Mouse (Mus musculus): ENCODE measurements around the gene Aff1.

Aff1 gene

DNA sequence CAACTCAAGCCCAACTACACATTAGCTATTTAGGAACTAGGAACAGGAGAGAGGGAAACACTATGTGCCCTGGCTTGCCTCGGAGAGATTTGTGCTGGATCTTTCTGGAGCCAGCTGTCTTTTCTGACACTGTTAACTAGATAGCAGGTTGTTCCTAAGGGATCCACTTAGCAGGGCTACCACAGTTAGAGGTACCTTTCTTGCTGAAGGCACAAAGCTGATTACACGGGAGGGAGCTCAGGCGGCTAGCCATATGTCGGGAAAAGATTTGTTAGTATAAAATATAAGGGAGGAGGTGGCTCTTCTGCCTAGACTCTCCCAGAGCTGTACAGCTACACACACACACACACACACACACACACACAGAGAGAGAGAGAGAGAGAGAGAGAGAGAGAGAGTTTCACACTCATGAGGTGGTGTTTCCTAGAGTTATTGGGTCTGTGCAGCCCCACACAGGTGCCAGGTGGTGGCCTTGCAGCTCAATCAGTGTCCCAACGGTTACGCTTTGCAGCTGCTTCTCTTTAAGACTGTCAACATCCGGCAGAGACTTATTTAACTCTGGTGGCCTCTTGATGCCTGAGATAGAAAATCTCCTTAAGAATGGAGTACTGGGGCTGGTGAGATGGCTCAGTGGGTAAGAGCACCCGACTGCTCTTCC is 34.2 kb downstream of the Aff1 start:
- no peak for DNase-seq (ENCODE audit: low read depth)

- DNase-seq (ENCODE audit: low read depth), result no peak
These were observed 35.7 kb downstream of the Aff1 start for GRCm38 (mm10) chr5:103727777-103728395.

DNA sequence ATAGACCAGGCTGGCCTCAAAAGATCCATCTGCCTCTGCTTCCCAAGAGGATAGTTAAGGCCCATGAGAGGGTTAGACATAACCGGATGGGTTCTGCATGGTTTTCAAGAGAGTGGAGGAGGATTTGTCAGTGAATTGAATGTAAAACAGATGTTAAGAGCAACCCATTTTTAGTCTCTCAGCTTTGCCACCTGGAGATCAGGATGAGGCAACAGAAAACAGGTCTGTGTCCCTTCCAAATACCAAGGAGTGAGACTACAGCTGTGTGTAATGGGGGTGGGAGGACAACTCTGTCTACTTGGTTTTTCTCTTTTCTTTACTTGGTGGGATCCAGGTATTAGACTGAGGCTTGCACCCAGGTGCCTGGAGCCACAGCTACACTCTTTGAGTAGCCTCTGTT is 37.1 kb downstream of the Aff1 start:
- DNase-seq (ENCODE audit: low read depth), result no peak

DNA sequence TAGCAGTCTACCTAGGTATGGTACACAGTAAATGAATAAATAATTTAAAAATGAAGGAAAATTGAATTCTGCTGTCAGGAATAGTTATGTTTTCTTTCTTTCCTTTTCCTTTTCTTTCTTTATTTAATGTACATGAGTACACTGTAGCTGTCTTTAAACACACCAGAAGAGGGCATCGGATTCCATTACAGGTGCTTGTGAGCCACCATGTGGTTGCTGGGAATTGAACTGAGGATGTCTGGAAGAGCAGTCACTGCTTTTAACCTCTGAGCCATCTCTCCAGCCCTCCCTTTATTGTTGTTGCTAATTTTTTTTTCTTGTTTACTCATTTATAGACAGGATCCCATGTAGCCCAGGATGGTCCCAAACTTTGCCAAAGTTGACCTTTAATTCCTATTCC is 38.0 kb downstream of the Aff1 start:
- no peak for DNase-seq (ENCODE audit: low read depth)

- DNase-seq (ENCODE audit: low read depth), result no peak
These were observed 38.6 kb downstream of the Aff1 start for GRCm38 (mm10) chr5:103730727-103731126.

- no peak for DNase-seq (ENCODE audit: low read depth)
These were observed 40.4 kb downstream of the Aff1 start for GRCm38 (mm10) chr5:103732581-103732980.

GRCm38 (mm10) chr5:103735411-103736112 is 43.4 kb downstream of the Aff1 start:
- DNase-seq (ENCODE audit: low read depth), result no peak

GRCm38 (mm10) chr5:103736553-103737207 is 44.5 kb downstream of the Aff1 start:
- DNase-seq (ENCODE audit: low read depth), result peak; percentile 57

DNA sequence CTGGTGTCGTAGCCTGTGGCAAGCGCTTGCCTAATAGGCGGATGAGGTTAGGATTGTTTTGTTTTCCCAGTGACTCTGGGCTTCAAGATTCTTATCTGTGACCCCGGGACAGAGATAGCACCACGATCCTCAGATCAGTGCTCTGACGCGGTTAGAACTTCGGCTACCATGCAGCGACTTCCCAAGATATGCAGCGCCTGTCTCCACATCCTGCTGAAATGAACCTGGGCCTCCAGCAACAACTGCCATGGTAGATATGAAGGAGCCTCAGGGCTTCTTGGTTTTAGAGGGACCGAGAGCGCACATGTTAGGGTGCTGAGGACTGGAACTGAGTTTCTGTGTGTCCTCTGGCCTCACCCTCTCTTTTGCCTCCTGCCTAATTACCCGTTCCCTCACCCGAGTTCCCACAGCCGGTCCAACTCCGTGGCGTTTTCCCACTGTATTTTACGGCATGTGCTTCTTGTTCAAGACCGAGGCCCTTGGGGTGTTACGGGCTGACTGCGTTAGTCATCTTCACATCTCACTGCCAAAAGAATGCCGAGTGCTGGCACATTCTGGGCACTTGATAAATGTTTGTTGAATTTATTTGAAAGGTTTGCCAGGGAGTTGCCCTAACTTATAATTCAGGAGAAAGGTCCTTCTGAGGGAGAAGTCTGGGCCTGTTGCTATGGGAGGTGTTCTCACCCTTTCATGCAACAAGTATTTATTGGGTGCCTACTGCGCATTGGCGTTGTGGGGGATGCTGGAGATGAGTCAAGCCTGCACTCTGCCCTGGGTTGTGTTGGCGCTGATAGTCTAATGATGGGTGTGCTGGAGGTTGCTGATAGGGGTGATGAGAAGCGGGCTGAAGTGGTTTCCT is 45.3 kb downstream of the Aff1 start:
- DNase-seq (ENCODE audit: low read depth), result peak; percentile 77

DNA sequence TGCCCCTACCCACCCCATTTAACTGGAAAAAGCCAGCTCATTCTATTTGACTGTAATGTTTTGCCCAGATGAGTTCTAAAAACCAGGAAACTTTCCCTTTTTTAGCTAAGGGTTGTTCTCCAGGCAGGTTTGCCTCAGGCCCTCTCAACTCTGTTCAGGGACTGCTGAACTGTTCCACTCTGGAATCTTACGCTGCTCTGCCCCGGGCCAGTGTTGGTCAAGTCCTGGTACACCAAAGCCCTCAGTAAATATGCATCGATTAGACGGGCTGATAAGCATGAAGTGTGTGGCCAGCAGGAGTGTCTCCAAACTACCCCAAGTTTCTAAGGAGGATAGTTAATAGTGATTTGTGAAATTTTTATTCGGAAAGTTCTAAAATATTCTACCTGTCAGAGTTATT is 46.3 kb downstream of the Aff1 start:
- no peak for DNase-seq (ENCODE audit: low read depth)

- DNase-seq (ENCODE audit: low read depth), result no peak
These were observed 47.0 kb downstream of the Aff1 start for GRCm38 (mm10) chr5:103739163-103739562.

DNA sequence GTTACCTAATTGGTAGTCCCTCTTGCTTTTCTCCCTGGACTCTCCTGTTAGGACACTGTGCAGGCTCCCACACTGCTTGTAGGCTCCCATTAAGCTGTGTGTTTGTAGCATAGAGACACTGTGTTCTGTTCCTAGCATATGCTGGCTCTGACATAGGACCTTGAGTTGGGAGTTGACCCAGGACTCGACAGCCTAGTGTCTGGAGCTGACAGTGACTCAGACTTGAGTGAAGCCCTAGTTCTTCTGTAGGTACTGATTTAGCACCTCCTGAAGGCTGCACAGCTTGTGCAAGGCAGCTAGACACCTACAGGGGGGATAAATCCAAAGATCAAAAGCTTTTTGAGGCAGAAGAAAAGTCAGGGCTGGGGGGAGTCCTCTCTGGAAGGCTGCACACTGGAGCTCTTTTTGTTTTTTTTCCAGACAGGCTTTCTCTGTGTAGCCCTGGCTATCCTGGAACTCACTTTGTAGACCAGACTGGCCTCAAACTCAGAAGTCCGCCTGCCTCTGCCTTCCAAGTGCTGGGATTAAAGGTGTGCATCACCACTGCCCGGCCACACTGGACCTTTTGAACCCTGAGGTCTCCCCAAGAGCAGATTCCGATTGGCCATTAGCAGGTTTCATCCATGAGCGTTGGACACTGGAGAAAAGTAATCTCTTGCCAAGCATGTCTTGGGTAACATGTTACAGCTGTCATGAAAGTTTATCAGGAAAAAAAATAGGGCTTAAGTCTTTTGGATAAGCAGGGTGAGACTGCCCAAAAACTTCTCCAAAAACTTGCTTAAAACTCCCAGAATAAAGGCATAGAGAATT is 48.1 kb downstream of the Aff1 start:
- DNase-seq (ENCODE audit: low read depth), result no peak

GRCm38 (mm10) chr5:103740903-103741246 is 48.7 kb downstream of the Aff1 start:
- DNase-seq (ENCODE audit: low read depth), result no peak

- peak; percentile 51 for DNase-seq (ENCODE audit: low read depth)
These were observed 49.3 kb downstream of the Aff1 start for GRCm38 (mm10) chr5:103741443-103741842.

- DNase-seq (ENCODE audit: low read depth), result peak; percentile 73
These were observed 49.8 kb downstream of the Aff1 start for GRCm38 (mm10) chr5:103741992-103742391.

DNA sequence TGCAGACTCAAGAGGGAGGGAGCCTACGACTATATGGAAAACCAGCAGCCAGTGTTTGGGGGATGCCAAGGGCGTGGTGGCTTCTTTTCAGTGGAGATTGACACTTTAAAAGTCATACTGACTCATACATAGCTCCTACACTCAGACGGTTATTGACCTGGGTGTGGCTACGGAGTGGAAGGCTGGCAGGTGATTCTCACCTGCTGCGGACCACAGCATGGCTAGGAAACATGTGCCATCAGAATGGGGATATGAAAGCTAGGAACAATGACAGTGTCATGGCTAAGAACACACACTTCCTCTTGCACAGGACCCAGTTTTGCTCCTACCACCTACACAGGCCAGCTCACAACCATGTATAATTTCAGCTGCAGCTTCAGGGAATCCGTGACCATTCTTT is 52.4 kb downstream of the Aff1 start:
- DNase-seq (ENCODE audit: low read depth), result no peak

DNA sequence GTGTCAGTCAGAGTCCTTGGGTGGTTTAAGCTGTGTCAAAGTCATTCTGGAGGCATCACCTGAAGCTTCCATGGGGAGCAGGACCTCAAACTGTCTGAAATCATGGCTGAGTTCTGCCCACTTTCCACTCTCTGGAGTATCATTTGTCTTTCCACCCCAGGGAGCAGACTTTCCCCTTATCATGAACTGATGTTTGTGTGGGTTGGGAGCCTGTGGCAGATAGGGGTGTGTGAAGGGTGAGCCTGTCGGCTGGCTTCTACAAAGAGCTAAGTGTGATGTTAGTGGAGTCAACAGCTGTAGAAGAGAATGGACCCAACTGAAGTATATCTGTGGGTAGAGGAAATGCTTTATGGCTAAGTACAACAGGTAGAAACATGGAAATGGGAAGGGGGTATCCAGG is 53.5 kb downstream of the Aff1 start:
- no peak for DNase-seq (ENCODE audit: low read depth)

GRCm38 (mm10) chr5:103746561-103747085 is 54.4 kb downstream of the Aff1 start:
- DNase-seq (ENCODE audit: low read depth), result peak; percentile 76

DNA sequence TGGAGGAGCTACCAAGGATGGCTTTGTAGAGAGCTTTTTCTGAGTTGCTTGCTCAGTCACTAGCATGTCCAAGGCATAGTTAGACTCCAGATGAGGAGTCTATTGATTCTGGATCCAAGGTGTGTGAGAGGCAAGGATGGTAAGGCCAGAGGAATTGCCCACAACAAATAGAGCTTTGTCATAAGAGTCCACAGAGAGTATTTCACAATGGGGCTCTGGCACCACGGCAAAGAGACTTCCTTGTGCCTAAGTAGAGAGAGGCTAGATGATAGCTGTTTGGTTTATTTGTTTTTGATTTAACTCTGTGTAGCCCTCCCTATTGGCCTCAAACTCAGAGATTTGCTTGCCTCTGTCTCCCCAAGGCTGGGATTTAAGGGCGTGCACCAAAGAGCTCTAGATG is 54.9 kb downstream of the Aff1 start:
- DNase-seq (ENCODE audit: low read depth), result peak; percentile 63

DNA sequence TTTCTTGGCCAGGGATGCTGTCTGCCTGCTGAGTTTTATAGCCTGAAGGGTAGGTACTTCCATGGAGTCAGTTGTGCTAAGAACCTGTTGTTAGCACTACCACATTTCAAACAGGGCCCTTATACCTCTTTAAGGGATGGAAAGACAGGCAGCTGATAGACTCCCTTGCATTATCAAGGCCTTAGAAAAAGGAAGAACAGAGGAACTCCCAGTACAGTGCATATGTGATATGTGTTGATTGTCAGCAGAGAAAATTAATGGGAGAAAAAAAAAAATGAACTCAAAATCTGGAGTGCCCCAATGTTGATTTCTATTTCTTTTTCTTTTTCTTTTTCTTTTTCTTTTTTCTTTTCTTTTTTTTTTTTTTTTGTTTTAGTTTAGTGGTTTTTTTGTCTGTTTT is 56.2 kb downstream of the Aff1 start:
- DNase-seq (ENCODE audit: low read depth), result no peak

Data from 416B (cell line).